Comparison of ENCODE assay signal across 14 mouse cellular contexts in genomic region chr8:56269687-56270663, GRCm38 (mm10). TPM values are rescaled to one million over a fixed set of nuclear protein-coding genes. Genes with fewer than 3 reads are reported as not detected.
DNase-seq lines count a peak whose midpoint lies in the region; ATAC-seq and TF ChIP-seq lines count a peak whose summit lies in the region.
"Had no signal": no experiment of that assay in that cellular context is flagged by ENCODE, and none has a peak within 500 bp of the region (broad histone marks: within the 10 kb centered on the region; RNA-seq: fewer than 3 reads in every experiment).

No protein-coding gene starts in this region.

- peak overlapping the region; percentile 41; the same call in 1 of the 2 replicates for H3K27ac ChIP-seq in liver, adult 2 months (replicated peaks; ENCODE audit: insufficient read depth, low read depth, low read length)
- no peak overlapping the region for H3K27ac ChIP-seq in liver, embryonic 12.5 days
- no peak overlapping the region; the same call in 1 of the 2 replicates for H3K27ac ChIP-seq in heart, embryonic 11.5 days (ENCODE audit: low read depth, low read length)
- H3K27ac ChIP-seq in intestine, embryonic 16.5 days (ENCODE audit: low read length), result no peak overlapping the region
- H3K27ac ChIP-seq in liver, embryonic 16.5 days (ENCODE audit: low read length), result no peak overlapping the region
- no peak overlapping the region for H3K27ac ChIP-seq in forebrain, embryonic 12.5 days
- H3K27ac ChIP-seq: limb, embryonic 10.5 days; midbrain, embryonic 12.5 days; neural tube, embryonic 15.5 days had no signal

- no peak overlapping the region for H3K4me3 ChIP-seq in liver, adult 2 months (ENCODE audit: insufficient read depth, low read depth, low read length)
- no peak overlapping the region for H3K4me3 ChIP-seq in liver, embryonic 12.5 days
- H3K4me3 ChIP-seq in heart, embryonic 11.5 days (ENCODE audit: low read depth, low read length), result no peak overlapping the region
- no peak overlapping the region for H3K4me3 ChIP-seq in intestine, embryonic 16.5 days (ENCODE audit: low read length)
- no peak overlapping the region for H3K4me3 ChIP-seq in liver, embryonic 16.5 days (ENCODE audit: low read depth, low read length)
- no peak overlapping the region for H3K4me3 ChIP-seq in forebrain, embryonic 12.5 days (replicated peaks)
- H3K4me3 ChIP-seq: limb, embryonic 10.5 days; midbrain, embryonic 12.5 days; neural tube, embryonic 15.5 days had no signal

- no peaks in the 10 kb centered on the region for H3K9me3 ChIP-seq in liver, embryonic 12.5 days (replicated peaks)
- no peaks in the 10 kb centered on the region for H3K9me3 ChIP-seq in heart, embryonic 11.5 days (replicated peaks; ENCODE audit: control insufficient read depth, low read length)
- H3K9me3 ChIP-seq in intestine, embryonic 16.5 days (ENCODE audit: control insufficient read depth, low read length), result no peaks in the 10 kb centered on the region
- H3K9me3 ChIP-seq in liver, embryonic 16.5 days (replicated peaks; ENCODE audit: control insufficient read depth, low read length), result no peaks in the 10 kb centered on the region
- H3K9me3 ChIP-seq in forebrain, embryonic 12.5 days, result no peaks in the 10 kb centered on the region
- H3K9me3 ChIP-seq: limb, embryonic 10.5 days; midbrain, embryonic 12.5 days; neural tube, embryonic 15.5 days had no signal

- peak; percentile 95 for DNase-seq in liver, adult 2 months (ENCODE audit: extremely low read depth, low read depth, low spot score)
- DNase-seq in right cerebral cortex, adult 18-20 months, result no peak
- no peak for DNase-seq in cerebellum, postnatal 14 days
- DNase-seq: cerebellum, adult 18-20 months; spleen, adult 18-20 months; thymus, postnatal 4 days had no signal

- no peak for ATAC-seq in liver, embryonic 12.5 days
- ATAC-seq in heart, embryonic 11.5 days (replicated peaks; ENCODE audit: insufficient number of reproducible peaks, low FRiP score, low TSS enrichment), result 0 out of 2 replicates have a peak, but pooled peaks have one; percentile 49
- ATAC-seq in intestine, embryonic 16.5 days, result peak; percentile 64
- ATAC-seq in liver, embryonic 16.5 days (ENCODE audit: low read depth), result peak; percentile 59
- no peak for ATAC-seq in forebrain, embryonic 12.5 days (ENCODE audit: low FRiP score)

- H3K4me1 ChIP-seq in liver, adult 2 months (ENCODE audit: control insufficient read depth, insufficient read depth, low read length), result peaks cover 2% of the 10 kb centered on the region; the same call in 1 of the 2 replicates
- H3K4me1 ChIP-seq in liver, embryonic 12.5 days, result no peaks in the 10 kb centered on the region
- H3K4me1 ChIP-seq in heart, embryonic 11.5 days (ENCODE audit: control insufficient read depth, insufficient read depth, low read length), result no peaks in the 10 kb centered on the region
- no peaks in the 10 kb centered on the region for H3K4me1 ChIP-seq in intestine, embryonic 16.5 days (ENCODE audit: control insufficient read depth, insufficient read depth, low read length)
- H3K4me1 ChIP-seq in liver, embryonic 16.5 days (ENCODE audit: control insufficient read depth, low read depth, low read length), result no peaks in the 10 kb centered on the region
- H3K4me1 ChIP-seq in forebrain, embryonic 12.5 days, result no peaks in the 10 kb centered on the region
- H3K4me1 ChIP-seq: limb, embryonic 10.5 days; midbrain, embryonic 12.5 days; neural tube, embryonic 15.5 days had no signal

- no peaks in the 10 kb centered on the region for H3K27me3 ChIP-seq in liver, adult 2 months (ENCODE audit: control insufficient read depth, insufficient read depth, low read length)
- no peaks in the 10 kb centered on the region for H3K27me3 ChIP-seq in liver, embryonic 12.5 days (replicated peaks)
- no peaks in the 10 kb centered on the region for H3K27me3 ChIP-seq in heart, embryonic 11.5 days (ENCODE audit: control insufficient read depth, insufficient read depth, low read length)
- no peaks in the 10 kb centered on the region for H3K27me3 ChIP-seq in intestine, embryonic 16.5 days (replicated peaks; ENCODE audit: control insufficient read depth, insufficient read depth, low read length)
- H3K27me3 ChIP-seq in liver, embryonic 16.5 days (ENCODE audit: control insufficient read depth, insufficient read depth, low read depth, low read length), result no peaks in the 10 kb centered on the region
- H3K27me3 ChIP-seq in forebrain, embryonic 12.5 days, result no peaks in the 10 kb centered on the region
- H3K27me3 ChIP-seq: midbrain, embryonic 12.5 days; neural tube, embryonic 15.5 days had no signal

- no peaks in the 10 kb centered on the region for H3K36me3 ChIP-seq in liver, adult 2 months (ENCODE audit: control insufficient read depth, insufficient read depth, low read length)
- no peaks in the 10 kb centered on the region for H3K36me3 ChIP-seq in liver, embryonic 12.5 days
- H3K36me3 ChIP-seq in heart, embryonic 11.5 days (ENCODE audit: control insufficient read depth, insufficient read depth, low read length), result no peaks in the 10 kb centered on the region
- H3K36me3 ChIP-seq in intestine, embryonic 16.5 days (ENCODE audit: control insufficient read depth, insufficient read depth, low read length), result no peaks in the 10 kb centered on the region
- no peaks in the 10 kb centered on the region for H3K36me3 ChIP-seq in liver, embryonic 16.5 days (ENCODE audit: control insufficient read depth, insufficient read depth)
- H3K36me3 ChIP-seq in forebrain, embryonic 12.5 days (replicated peaks), result no peaks in the 10 kb centered on the region
- H3K36me3 ChIP-seq: limb, embryonic 10.5 days; midbrain, embryonic 12.5 days; neural tube, embryonic 15.5 days had no signal

- 26% methylated on average over 10 of the region's 10 CpGs for WGBS in liver, adult 2 months
- WGBS in liver, embryonic 12.5 days (ENCODE audit: insufficient replicate concordance), result 60% methylated on average over 10 of the region's 10 CpGs
- 51% methylated on average over 10 of the region's 10 CpGs for WGBS in heart, embryonic 11.5 days (ENCODE audit: insufficient replicate concordance)
- 50% methylated on average over 10 of the region's 10 CpGs for WGBS in intestine, embryonic 16.5 days
- 61% methylated on average over 10 of the region's 10 CpGs for WGBS in liver, embryonic 16.5 days (ENCODE audit: insufficient replicate concordance)
- 82% methylated on average over 10 of the region's 10 CpGs for WGBS in forebrain, embryonic 12.5 days

- H3K4me2 ChIP-seq in liver, embryonic 12.5 days, result no peak overlapping the region
- no peak overlapping the region for H3K4me2 ChIP-seq in heart, embryonic 11.5 days
- H3K4me2 ChIP-seq in intestine, embryonic 16.5 days (ENCODE audit: low read depth, low read length), result no peak overlapping the region
- H3K4me2 ChIP-seq in liver, embryonic 16.5 days (ENCODE audit: low read depth, low read length), result no peak overlapping the region
- no peak overlapping the region for H3K4me2 ChIP-seq in forebrain, embryonic 12.5 days
- H3K4me2 ChIP-seq: midbrain, embryonic 12.5 days; neural tube, embryonic 15.5 days had no signal

- H3K79me2 ChIP-seq in liver, adult 2 months (ENCODE audit: control insufficient read depth, insufficient read depth, low read length), result no peaks in the 10 kb centered on the region

- H3K9ac ChIP-seq in liver, adult 2 months (ENCODE audit: low read depth, low read length), result no peak overlapping the region
- no peak overlapping the region for H3K9ac ChIP-seq in liver, embryonic 12.5 days
- no peak overlapping the region for H3K9ac ChIP-seq in heart, embryonic 11.5 days (ENCODE audit: low read depth, low read length)
- H3K9ac ChIP-seq in intestine, embryonic 16.5 days (ENCODE audit: low read depth, low read length), result no peak overlapping the region
- no peak overlapping the region for H3K9ac ChIP-seq in liver, embryonic 16.5 days (ENCODE audit: low read depth, low read length)
- H3K9ac ChIP-seq in forebrain, embryonic 12.5 days, result no peak overlapping the region
- H3K9ac ChIP-seq: midbrain, embryonic 12.5 days; neural tube, embryonic 15.5 days had no signal

- no peak for TF ChIP-seq POLR2A in liver, adult 2 months (IDR thresholded peaks at IDR 0.05; ENCODE audit: extremely low read depth, insufficient read depth, low read length)

- no peak for TF ChIP-seq CTCF in liver, adult 2 months (IDR thresholded peaks at IDR 0.05; ENCODE audit: low read depth, low read length)

RNA-seq across cellular contexts. Expression of gene Hpgd, which starts 24.4 kb away (rescaled TPM):
- total RNA-seq in liver, adult 2 months (2014; rRNA removed), result 248 and 368 TPM in 2 replicates
- polyA plus RNA-seq in liver, adult 2 months (2012; rRNA removed), result 59.8 and 76.5 TPM in 2 replicates
- 19.0 and 19.7 TPM in 2 replicates for polyA plus RNA-seq in liver, embryonic 12.5 days (2016; fragmentation: Nextera tagmentation; extraction: Ambion mirVana)
- polyA plus RNA-seq in heart, embryonic 11.5 days (2014; fragmentation: Nextera tagmentation; extraction: Ambion mirVana), result 29.2 and 32.6 TPM in 2 replicates
- 28.3 and 28.6 TPM in 2 replicates for polyA plus RNA-seq in intestine, embryonic 16.5 days (2015; fragmentation: Nextera tagmentation; extraction: Ambion mirVana)
- polyA plus RNA-seq in liver, embryonic 16.5 days (2015; fragmentation: Nextera tagmentation; extraction: Ambion mirVana), result 29.7 and 30.2 TPM in 2 replicates
- polyA plus RNA-seq in forebrain, embryonic 12.5 days (2016; fragmentation: Nextera tagmentation; extraction: Ambion mirVana), result 6.6 and 7.3 TPM in 2 replicates

Comparison
In these comparisons a context has a peak if more than half of its experiments do, and no peak if none do; other contexts are left out.
1. ATAC-seq: peak in heart, embryonic 11.5 days (single experiment), intestine, embryonic 16.5 days (single experiment) and liver, embryonic 16.5 days (single experiment); none in liver, embryonic 12.5 days (single experiment) and forebrain, embryonic 12.5 days (single experiment).